ENCODE assay signal across 8 mouse cellular contexts in genomic region chr11:70451797-70452498, GRCm38 (mm10). TPM values are rescaled to one million over a fixed set of nuclear protein-coding genes. Genes with fewer than 3 reads are reported as not detected.
DNase-seq lines count a peak whose midpoint lies in the region; ATAC-seq and TF ChIP-seq lines count a peak whose summit lies in the region.

Gene Med11, plus strand, starts transcription at chr11:70451919.

- peak; percentile 96 for ATAC-seq in activated CD4-positive, CD25-positive, alpha-beta regulatory T cell, adult 4 months

- H3K4me1 ChIP-seq in cortical plate, adult 2 months (ENCODE audit: control insufficient read depth, insufficient read depth, low read length) = no peaks in the 10 kb centered on the region; the same call in 1 of the 2 replicates
- peaks cover 58% of the 10 kb centered on the region for H3K4me1 ChIP-seq in megakaryocyte, embryonic 14.5 days

- TF ChIP-seq CTCF in cortical plate, adult 2 months (IDR thresholded peaks at IDR 0.05; ENCODE audit: extremely low read depth, insufficient read depth, low read length) = peak; percentile 70

- H3K27me3 ChIP-seq in megakaryocyte, embryonic 14.5 days (replicated peaks) = no peaks in the 10 kb centered on the region

- peak; percentile 94 to 97 for DNase-seq in gastrocnemius, adult 8-10 months (ENCODE audit: low spot score in 2 of 2)
- DNase-seq in hindlimb bud, embryonic 11.5 days (ENCODE audit: extremely low spot score, low read depth, low spot score) = peak; percentile 81
- peak; percentile 93 for DNase-seq in left cerebral cortex, adult 8-10 months (ENCODE audit: low spot score in 2 of 2)
- peak; percentile 96 for DNase-seq in right cerebral cortex, postnatal 10 days (ENCODE audit: low spot score in 2 of 2)
- peak; percentile 91 for DNase-seq in urinary bladder, postnatal 25 days (ENCODE audit: low spot score)

- H3K36me3 ChIP-seq in megakaryocyte, embryonic 14.5 days (replicated peaks; ENCODE audit: low read length) = peaks cover 22% of the 10 kb centered on the region

- no peaks in the 10 kb centered on the region for H3K9me3 ChIP-seq in megakaryocyte, embryonic 14.5 days

- peak; percentile 91 for TF ChIP-seq POLR2A in cortical plate, adult 2 months (IDR thresholded peaks at IDR 0.05; ENCODE audit: extremely low read depth, insufficient read depth, low read length)

- H3K4me3 ChIP-seq in cortical plate, adult 2 months (ENCODE audit: insufficient read depth, low read length) = peak within 1 kb of the TSS; percentile 53
- H3K4me3 ChIP-seq in megakaryocyte, embryonic 14.5 days (replicated peaks) = peak within 1 kb of the TSS; percentile 93

- peak within 1 kb of the TSS; percentile 89 for H3K27ac ChIP-seq in cortical plate, adult 2 months (ENCODE audit: insufficient read depth, low read length)

RNA-seq across cellular contexts. Expression of gene Med11, which starts in this region (rescaled TPM):
- 10 to 100 TPM; 86.3 to 91.9 TPM for polyA plus RNA-seq in activated CD4-positive, CD25-positive, alpha-beta regulatory T cell, adult 4 months (2017; shearing (Covaris generic))
- polyA plus RNA-seq in cortical plate, adult 2 months (2012; rRNA removed) = 14.8 and 15.4 TPM in 2 replicates
- total RNA-seq in gastrocnemius, adult 8-10 months (2022) = 1 to 10 TPM; 4.1 to 5.3 (median 4.6) TPM
- 10 to 100 TPM; 10.8 to 14.1 (median 13.5) TPM for total RNA-seq in left cerebral cortex, adult 8-10 months (2022)
- 47.7 and 52.0 TPM in 2 replicates for polyA plus RNA-seq in megakaryocyte, embryonic 14.5 days (2012; ENCODE audit: insufficient read depth, low replicate concordance)

Comparison
In these comparisons a context has a peak if more than half of its experiments do, and no peak if none do; other contexts are left out.
1. Peak in every context shown above with its lines: DNase-seq, ATAC-seq, H3K4me3 ChIP-seq and H3K27ac ChIP-seq.